Mouse (Mus musculus): ENCODE data around the gene Dnm2.
"Not testable (repeated sequence)": the region's sequence is repeated elsewhere in the genome, so short reads cannot be mapped to it uniquely, and the experiment has no call there.

Dnm2 gene

GRCm38 (mm10) chr9:21498284-21498902, 73.7 kb downstream of the Dnm2 start:
- in situ Hi-C loops (cut with MboI, MseI): no loop called here

- in situ Hi-C loops (cut with MboI, MseI): no loop called here
Measured at GRCm38 (mm10) chr9:21503352-21503751, 78.6 kb downstream of the Dnm2 start.

- in situ Hi-C loops (cut with MboI, MseI): no loop called here
Measured at GRCm38 (mm10) chr9:21505767-21506166, 81.1 kb downstream of the Dnm2 start.

GRCm38 (mm10) chr9:21507753-21508430, 83.2 kb downstream of the Dnm2 start:
- in situ Hi-C loops (cut with MboI, MseI): no loop called here

GRCm38 (mm10) chr9:21508871-21509404, 84.2 kb downstream of the Dnm2 start:
- in situ Hi-C loops (cut with MboI, MseI): no loop called here

- in situ Hi-C loops (cut with MboI, MseI): no loop called here
Measured at GRCm38 (mm10) chr9:21509772-21510688, 85.3 kb downstream of the Dnm2 start, which contains the start of gene Tmed1. Tmed1 (minus strand) TSS chr9:21510252.

GRCm38 (mm10) chr9:21510689-21511015, 85.9 kb downstream of the Dnm2 start:
- in situ Hi-C loops (cut with MboI, MseI): no loop called here

- in situ Hi-C loops (cut with MboI, MseI): no loop called here
Measured at GRCm38 (mm10) chr9:21511052-21511451, 86.3 kb downstream of the Dnm2 start.

- in situ Hi-C loops (cut with MboI, MseI): no loop called here
Measured at GRCm38 (mm10) chr9:21513466-21513865, 88.8 kb downstream of the Dnm2 start.

GRCm38 (mm10) chr9:21517947-21518495, 93.3 kb downstream of the Dnm2 start:
- in situ Hi-C loops (cut with MboI, MseI): no loop called here

- in situ Hi-C loops (cut with MboI, MseI): not testable (repeated sequence)
Measured at GRCm38 (mm10) chr9:21518690-21519089, 94.0 kb downstream of the Dnm2 start.

GRCm38 (mm10) chr9:21525142-21525936, 100.6 kb downstream of the Dnm2 start:
- in situ Hi-C loops (cut with MboI, MseI): no loop called here

GRCm38 (mm10) chr9:21525937-21526633, 101.4 kb downstream of the Dnm2 start, which contains the start of gene AB124611:
AB124611 (plus strand) TSS chr9:21526176.
- in situ Hi-C loops (cut with MboI, MseI): no loop called here

- in situ Hi-C loops (cut with MboI, MseI): no loop called here
Measured at GRCm38 (mm10) chr9:21526634-21526944, 101.9 kb downstream of the Dnm2 start.

GRCm38 (mm10) chr9:21527100-21527801, 102.5 kb downstream of the Dnm2 start:
- in situ Hi-C loops (cut with MboI, MseI): no loop called here

- in situ Hi-C loops (cut with MboI, MseI): no loop called here
Measured at GRCm38 (mm10) chr9:21527917-21528324, 103.2 kb downstream of the Dnm2 start.

- in situ Hi-C loops (cut with MboI, MseI): loop anchor here (5.0 kb wide), 1 partner anchor 79 kb away; no protein-coding TSS in a partner anchor
Measured at GRCm38 (mm10) chr9:21536501-21536900, 111.8 kb downstream of the Dnm2 start.

GRCm38 (mm10) chr9:21537009-21537408, 112.3 kb downstream of the Dnm2 start:
- in situ Hi-C loops (cut with MboI, MseI): loop anchor here (5.0 kb wide), 1 partner anchor 80 kb away; no protein-coding TSS in a partner anchor

GRCm38 (mm10) chr9:21539981-21540753, 115.5 kb downstream of the Dnm2 start:
- in situ Hi-C loops (cut with MboI, MseI): loop anchor here (5.0 kb wide), 1 partner anchor 83 kb away; no protein-coding TSS in a partner anchor

Data from T-helper 1 cell (primary cell).